Mouse (Mus musculus): ENCODE data around the gene Vmn1r173.
"Not testable (repeated sequence)": the region's sequence is repeated elsewhere in the genome, so short reads cannot be mapped to it uniquely, and the experiment has no call there.

Vmn1r173 gene

GRCm38 (mm10) chr7:23700403-23700802 lies at the start of gene Vmn1r173:
Gene Vmn1r173, plus strand, starts transcription at chr7:23700703.
- DNase-seq, result not testable (repeated sequence)

GRCm38 (mm10) chr7:23658016-23658415 lies 42.5 kb upstream of the Vmn1r173 start, which contains the start of gene Vmn1r172:
Gene Vmn1r172, plus strand, starts transcription at chr7:23658316.
- DNase-seq, result no peak

GRCm38 (mm10) chr7:23751970-23752369 lies 51.5 kb downstream of the Vmn1r173 start, which contains the start of gene Vmn1r174:
Gene Vmn1r174, plus strand, starts transcription at chr7:23752270.
- DNase-seq, result not testable (repeated sequence)

Data from cerebellum, postnatal 14 days (tissue).